Mouse (Mus musculus): ENCODE data around the gene Enpep.

The Enpep gene

DNA sequence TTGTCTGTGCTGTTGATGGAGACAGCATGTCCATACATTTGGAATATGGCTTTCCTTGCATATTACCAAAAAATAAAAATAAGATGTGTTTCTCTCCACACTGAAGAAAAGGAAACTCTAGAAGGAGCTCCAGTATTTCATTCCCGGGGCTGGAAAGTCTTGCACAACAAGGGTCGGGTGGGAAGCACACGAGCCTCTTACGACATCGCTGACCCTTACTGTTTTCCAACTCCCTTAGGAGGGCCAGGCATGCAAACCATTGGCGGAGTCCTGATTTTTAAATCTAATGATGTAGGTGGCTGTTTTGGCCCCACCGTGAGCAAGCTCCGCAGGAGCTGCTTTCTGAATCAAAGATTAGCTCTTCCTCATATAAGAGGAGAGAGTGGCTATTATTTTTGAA is 20.6 kb downstream of the Enpep start:
- no peak for DNase-seq

DNA sequence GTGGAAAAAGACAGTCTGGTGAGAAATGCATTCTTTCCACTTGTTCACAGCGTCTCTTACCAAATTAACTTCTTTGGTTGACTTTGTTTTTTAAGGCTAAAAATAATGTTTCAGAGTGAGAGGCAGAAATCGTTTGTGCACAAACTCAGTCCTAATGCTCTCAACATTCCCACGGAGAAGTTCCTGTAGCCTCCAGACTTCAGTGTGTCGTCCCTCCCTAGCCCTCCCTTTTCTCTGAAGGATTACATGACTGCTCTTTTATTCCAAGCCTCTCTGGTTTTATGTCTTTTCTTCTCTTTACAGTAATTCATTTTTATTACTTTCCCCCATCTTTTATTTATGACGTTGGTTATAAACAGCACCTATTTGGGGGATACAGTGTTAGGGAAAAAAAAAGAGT is 22.6 kb downstream of the Enpep start:
- no peak for DNase-seq

DNA sequence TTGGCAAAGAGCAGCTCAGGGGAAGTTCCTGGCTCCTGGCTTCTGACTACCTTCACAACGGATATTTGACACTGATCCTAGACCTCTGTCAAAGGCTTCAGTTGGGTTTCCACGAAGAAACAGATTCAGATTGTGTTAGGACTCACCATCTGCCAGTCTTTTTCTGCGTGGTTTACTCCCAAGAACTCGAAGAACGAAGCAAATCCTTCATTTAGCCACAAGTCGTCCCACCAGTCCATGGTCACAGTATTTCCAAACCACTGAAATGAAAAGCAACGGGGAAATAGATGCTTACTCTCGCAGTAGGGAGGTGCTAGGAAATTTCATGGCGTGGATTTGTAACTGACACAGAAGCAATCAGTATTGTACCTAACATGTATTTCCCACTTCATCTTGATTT is 23.6 kb downstream of the Enpep start:
- no peak for DNase-seq

DNA sequence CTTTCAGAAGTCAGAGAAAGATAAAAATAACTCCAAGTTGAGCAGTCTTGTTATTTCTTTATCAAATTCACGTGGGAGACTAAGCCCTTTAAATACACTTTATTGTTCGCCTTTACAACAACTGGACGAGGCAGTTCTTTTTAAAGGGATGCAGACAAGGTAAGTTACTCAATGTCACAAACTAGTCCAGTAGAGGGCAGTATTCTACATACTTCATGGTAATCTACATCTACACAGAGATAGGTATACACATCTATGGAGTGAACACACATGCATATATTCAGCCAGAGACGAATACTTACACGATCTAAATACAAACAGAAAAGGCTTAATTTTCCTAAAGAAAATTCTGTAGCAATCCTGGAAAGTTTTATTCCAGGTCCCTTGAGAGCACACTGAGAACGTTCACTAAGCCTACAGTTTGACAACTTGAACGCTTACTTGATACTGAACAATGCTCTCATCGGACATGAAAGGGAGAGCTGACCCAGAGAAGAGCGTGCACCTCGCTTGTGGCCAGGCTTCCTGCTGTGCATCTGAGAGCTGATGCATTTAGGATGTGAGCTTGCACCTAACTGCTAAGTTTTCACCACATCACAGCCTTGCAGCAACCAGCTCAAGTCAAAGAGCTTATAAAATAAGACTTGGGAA is 24.3 kb downstream of the Enpep start:
- DNase-seq: peak in 1 of 2 experiments; percentile 10

DNA sequence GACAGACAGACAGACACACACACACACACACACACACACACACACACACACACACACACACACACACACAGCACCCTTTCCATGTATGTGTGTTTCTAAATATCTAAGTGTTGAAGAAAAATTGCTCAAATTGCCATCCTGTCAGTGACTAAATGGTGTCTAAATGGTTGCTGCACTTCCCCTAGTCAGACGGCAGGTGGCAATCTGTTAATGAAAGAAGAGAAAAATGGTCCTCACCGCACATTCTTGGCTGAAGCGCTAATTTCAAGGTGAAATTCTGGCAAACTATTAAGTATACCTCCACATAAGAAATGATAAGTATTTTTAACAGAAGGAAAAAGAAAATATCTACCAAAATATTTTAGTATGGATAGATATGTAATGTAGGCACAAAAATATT is 28.6 kb downstream of the Enpep start:
- peak; percentile 44 to 53 for DNase-seq

DNA sequence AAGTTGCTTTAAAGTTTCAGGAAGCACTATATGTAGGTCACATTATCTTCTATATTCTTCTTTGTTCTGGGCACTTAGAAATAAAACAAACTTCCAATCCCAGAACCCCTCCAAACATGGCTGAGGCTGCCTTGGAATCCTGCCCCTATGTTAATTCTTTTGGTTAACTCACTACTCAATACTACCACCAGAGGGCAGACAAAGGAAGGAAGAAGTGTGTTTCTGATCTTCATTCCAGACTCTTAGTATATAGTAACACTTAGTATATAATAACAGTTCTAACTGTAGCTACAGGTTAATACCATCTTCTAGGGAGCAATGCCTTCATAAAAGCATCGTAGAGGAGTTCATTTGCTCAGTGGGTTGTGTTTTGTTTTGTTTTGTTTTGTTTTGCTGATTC is 32.6 kb downstream of the Enpep start:
- no peak for DNase-seq

DNA sequence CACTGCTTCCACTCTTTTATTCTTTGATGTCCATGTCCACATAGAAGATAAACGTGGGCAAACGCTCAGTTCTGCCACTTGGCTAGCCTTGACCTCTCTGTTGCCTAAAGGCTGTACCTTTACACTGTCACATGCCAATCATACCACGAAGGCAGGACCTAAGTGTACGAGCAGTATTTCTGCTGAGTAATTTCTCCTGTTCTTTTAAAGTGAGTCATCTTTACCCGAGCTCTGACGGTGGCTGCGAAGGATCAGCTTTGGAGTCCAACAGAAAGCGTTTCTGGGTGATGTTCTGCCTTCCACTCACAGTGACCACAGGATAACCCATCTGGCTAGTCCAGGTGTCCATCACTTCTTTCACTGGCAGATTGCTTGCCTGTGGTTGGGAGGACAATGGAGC is 33.9 kb downstream of the Enpep start:
- no peak for DNase-seq

DNA sequence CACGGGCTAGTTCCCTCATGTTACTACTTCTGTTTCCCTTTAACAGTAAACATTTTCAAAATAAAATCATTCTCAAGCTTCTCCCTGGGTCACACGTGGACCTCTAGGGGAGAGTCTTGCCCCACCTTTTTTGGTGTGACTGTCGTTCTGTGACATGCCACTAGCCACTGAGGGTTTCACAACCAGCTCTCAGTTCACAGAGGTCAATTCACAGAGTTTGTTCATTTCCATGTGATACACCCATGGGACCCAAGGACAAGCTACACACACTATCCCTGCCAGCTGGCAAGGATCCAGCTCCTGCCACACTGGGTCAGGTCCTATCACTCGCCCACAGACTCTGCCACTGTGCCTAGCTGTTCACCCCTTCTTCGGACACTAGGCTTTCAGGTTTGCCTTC is 35.5 kb downstream of the Enpep start:
- DNase-seq: no peak

DNA sequence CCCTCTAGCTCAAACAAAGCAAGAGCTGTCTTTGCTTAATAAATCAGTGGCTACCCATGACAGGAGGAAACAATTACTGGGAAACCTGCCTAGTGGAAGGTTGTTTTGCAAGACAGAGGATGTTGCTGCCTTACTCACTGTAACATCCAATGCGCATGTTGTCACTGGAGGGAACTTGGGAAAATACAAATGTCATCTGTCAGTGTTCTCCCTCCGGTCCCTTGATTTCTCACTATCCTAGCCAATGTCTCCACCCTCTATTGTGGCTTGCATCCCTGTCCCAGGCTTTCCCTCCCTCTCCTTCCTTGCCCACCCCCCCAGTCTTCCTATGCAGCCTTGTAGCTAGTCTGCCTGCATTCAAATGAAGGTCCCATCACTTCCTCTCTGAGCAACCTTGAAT is 36.6 kb downstream of the Enpep start:
- DNase-seq: no peak

DNA sequence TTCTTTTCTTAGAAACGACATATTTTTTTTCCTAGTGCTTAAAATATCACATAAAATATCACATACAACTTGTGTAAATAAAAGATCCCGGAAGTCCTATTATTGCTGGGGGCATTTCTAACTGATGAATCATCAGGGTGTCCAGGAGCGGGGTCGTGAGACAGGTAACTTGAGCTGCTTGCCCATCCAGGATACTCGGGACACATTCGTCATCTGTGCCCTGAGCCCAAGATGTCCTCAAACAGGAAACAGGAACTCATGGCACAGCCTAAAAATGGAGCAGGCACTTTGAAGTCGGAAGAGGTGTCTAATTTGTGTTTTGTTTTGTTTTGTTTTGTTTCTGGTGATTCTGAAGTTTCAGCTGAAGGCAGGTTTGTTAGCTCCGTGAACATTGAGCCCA is 43.0 kb downstream of the Enpep start:
- DNase-seq: no peak

DNA sequence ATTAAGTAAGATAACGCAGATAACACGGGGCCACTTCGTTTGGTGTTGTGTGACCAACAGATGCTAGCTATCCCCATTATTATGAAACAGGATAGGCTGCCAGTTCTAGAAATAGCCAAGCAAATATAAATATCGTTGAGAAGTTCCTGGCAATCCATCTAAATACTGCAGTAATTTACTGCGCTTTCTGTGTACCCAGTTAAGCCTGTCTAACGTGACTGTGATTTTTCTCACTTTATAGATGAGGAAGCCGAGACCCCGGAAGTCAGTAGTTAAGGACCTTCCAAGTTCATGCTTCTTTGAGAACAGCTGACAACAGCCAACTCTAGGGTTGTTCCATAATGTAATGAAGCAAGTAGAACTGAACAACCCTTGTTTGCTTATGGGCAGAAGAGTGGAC is 45.4 kb downstream of the Enpep start:
- DNase-seq: no peak

DNA sequence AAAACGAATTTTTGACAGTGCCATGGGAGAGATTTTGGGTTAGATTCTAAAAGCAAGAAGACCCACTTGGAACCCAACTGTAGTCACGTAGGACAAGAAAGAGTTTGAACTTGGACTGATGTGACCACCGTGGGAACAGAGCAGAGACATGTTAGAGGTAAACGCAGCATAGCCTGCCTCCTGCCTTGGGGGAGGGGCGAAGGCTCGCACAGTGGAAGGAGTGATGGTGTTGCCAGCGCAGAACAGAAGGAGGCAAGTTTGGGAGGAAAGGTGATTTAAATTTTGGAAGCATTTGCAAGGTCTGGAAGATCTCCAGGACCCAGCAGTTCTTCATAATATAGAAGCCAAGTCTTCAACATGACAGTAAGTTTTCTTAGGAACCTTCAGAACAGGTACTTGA is 46.1 kb downstream of the Enpep start:
- DNase-seq: no peak

DNA sequence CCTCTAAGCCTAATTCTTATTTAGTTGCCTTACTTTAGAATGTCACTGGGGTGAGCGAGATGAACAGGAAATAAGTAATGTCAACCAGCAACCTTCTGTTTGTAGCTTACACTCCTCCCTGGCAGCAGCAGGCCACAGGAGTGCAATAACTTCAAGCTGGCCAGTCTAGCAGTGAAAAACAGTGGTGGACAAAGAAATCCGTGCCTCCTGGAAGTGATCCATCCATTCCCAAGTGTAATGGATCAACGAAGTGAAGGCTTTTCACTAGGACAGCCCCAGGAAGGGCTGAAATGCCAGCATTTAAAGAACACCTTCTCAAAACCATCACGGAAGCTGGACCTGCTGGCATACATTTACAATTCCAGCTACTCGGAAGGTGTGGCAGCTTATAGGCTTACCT is 48.2 kb downstream of the Enpep start:
- no peak for DNase-seq

DNA sequence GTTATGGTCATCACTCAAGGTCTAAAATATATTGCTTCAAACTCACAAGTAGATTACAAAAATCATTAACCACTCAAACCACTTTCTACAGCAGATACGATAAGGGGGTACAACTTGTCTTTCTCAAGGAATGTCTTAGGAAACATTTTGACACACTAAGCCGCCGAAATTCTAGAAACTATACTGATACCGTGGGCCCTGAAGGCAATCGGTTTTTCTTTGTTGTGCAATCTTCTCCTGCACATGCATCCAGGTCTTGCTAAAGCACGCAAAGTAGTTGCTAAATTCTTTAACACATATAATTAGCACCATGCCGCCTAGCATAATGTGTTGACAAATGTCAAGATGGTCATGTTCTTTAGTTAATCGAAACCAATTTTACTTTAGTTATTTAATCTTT is 53.1 kb downstream of the Enpep start:
- no peak for DNase-seq

DNA sequence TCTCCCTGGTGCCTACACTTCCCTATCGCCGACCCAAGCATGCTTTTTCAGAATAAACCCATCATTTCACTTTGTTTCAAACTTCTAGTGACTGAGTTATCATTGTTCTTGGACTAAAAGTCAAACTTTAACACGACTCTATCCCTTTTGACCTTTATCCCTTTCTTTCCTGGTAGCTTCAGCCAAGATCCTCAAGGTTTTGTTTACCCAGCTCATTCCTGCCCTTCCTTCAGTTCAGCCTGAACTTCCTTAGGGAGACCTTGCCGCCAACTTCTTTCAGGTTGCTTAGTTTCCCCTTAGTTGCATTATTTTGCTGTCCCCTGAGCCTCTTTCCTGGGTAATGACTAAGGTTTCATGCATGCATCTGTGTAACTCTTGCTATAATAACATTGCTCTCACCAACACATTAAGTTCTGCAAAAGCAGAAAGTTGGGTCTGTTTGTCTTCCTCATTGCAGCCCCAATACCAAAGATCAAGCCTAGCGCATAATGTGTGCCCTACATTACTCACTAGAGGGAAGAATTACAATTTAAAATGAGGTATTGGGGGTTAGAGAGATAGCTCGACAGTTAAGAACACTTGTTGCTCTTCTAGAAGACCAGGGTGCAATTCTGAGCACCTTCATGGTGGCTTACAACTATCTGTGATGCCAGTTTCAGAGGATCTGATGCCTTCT is 59.2 kb downstream of the Enpep start:
- no peak for DNase-seq

DNA sequence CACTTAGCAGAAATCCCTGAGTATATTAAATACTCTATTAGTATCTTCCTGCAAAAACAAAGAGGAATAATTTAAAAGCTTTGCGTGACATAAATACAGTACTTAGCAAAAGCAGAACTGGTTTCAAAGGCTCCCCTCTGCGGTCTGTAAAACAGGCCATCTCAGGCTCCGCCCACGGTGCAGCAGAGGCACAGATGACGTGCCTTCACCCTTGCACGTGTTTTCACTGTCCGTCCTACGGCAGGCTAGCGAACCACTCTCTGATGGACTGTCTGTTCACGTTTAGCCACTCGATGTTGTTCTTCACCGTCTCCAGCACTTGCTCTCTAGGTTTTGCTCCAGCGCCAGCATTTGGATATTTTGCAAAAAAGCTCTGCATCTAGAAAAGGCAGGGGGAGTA is 62.5 kb downstream of the Enpep start:
- DNase-seq: no peak

DNA sequence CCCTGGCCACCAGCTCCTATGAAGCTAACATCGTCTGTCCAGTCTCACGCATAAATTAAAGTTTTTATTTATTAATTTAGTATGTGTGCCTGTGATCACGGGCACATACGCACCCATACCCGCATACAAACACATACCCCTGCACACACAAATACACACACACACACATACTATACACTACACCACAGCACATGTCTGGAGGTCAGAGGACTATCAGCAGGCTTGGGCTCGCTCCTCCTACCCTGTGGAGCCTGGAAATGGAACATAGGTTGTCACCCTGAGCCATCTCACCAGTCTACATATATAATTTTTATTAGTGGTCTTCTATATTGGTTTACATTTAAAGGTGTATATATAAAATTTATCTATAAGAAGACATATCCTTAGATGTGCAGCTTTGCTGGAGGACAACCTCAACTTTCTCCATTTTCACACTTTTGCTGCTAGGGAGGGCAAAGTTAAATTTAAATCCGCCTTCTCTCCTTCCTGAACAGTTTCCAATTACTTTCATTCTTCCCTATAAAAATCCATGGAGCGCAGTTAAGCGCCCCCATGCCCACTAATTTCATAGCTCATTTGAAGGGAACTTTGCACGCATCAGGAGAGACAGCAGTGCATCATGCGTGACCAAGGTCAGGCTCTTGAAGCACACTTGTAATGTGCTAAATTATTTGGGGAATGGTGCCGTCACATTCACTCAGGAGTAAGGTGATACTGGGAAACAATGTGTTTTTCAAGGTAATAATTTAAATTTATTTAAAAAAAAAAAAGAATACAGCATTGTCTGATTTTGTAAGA is 63.4 kb downstream of the Enpep start:
- no peak for DNase-seq

DNA sequence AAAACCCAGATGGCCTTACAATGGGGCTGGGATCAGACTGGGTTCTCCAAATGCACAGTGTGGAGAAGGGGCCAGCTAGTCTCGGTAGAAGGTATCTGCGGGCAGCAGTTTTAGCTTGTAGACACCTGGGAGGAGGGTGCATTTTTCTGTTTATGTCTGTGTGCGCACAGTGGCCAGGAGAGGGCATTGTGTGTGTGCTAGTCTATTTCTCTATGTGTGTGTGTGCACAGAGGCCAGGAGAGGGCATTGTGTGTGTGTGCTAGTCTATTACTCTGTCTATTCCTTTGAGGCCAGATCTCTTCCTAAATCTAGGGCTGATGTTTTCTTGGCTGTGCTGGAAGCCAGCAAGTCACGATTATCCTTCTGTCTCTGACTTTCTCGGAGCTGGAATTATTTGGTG is 74.0 kb downstream of the Enpep start:
- DNase-seq: no peak

DNA sequence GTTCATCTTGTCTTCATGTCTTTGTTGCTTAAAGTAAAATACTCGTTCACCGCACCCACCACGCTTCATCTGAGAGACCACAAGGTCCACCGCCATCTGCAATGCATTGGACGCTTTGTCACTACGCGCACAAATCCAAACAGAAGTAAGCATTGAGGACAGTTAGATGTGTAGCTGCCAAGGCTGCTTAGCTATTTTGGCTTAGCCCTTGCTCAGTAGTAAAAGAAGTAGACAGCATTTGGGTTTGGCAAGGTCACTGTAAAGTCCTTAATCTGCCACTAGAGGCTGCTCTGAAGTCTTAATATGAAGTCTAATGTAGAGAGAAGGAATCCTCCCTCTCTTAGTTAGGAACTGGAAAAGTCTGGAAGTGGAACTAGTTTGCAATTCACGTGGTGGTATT is 75.8 kb downstream of the Enpep start:
- DNase-seq: no peak

DNA sequence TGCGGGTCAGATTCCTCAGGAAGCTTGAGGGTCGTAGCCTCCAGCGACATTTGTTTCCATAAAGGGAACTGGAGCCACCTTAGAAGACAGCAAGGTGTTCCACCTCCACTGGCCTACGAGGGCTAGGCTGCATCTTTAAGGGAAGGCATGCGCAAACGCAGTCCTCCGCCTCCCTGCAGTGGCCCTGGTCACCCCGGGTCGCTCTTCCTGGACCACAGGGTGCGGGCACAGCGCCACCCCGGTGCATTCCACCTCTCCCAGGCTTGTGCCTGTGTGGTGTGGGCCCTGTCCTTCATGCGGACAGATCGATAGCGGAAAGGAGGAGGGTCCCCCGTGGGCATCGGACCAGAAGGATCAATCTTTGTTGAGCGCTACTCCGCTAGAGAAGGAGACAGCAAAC is 76.2 kb downstream of the Enpep start:
- no peak for DNase-seq

DNA sequence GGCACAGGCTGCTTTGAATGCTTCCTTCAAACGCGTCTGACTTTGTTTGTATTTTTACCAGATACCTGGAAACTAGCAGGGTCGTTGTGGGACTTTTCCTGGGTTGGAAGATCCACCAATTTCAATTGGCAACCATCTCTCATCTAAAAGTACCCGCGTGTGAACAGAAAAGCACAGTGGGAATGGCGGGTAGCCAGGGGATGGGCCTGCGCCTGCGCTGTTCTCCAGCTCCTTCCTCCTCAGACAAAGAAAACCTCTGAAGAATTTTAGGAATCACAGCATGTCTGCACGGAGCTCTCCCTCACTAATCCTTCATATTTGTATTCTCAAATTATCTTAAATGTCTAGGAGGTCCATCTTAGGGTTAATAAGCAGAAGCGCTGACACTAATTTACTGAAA is 78.3 kb downstream of the Enpep start:
- no peak for DNase-seq

DNA sequence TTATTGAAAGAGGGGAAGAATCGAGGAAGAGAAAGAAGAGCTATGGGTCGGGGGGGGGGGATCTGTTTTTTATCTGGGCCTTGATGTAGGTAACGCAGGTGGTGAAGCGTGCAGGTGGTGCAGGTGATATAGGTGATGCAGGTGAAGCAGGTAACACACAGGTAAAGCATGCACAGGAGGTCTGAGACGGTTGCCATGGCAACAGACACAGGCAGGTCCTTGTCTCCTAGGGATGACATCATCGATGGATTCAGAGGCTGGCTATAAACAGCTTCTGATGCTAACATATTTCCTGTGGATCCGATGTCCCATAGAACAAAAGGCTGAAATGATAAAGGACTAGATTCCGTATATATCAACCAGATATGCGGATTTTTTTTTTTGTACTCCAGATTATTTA is 81.5 kb downstream of the Enpep start:
- no peak for DNase-seq

DNA sequence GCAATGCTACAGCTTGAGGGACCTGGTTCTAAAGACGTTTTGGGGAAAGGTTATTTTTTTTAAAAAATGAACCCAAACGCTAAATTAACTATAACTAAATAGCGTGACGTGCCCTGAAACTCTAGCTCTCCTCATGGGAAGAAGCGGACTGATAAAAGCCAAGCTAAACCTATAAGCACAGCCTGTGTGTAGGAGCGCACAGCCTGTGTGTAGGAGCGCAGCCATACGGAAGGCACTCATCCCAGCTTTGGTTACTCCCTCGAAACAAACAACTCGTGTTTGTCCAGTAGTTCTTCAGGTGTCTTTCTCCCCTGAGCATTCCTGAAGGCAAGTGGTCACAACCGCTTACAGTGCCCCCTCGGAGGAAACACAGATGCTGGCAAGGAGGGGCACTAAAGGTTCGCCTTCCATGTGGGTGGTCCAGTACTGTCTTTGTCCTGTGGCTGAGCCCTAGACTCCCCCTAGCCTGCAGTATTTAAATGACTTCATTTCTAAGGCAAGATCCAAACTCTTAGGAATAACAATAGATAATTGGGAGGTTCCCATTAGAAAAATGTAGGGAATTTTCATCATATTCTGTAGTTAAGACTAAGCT is 93.8 kb downstream of the Enpep start:
- no peak for DNase-seq

DNA sequence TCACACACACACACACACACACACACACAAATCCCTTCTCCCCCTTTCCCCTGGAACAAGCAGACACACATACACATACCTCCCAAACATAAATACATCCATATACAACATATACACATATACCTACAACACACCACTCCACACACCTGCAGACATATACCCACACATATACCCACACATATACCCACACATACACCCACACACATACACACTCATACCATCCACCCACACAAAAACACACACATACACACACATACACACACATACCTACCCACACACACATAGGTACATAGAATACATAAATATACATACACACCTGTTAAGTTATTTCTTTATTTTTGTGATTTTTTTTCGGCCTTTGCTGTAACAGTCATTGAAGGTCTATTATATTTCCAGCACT is 94.5 kb downstream of the Enpep start:
- DNase-seq: no peak

Measured in cerebellum, adult 18-20 months (tissue).